Mouse (Mus musculus): ENCODE results near the gene Mapk8ip1.

GRCm38 (mm10) chr2:92431611-92432179 is 30.6 kb upstream of the Mapk8ip1 start:
- no peak for TF ChIP-seq GATA1 (IDR thresholded peaks at IDR 0.05; ENCODE audit: borderline replicate concordance, low read length)
- TF ChIP-seq FLI1 (IDR thresholded peaks at IDR 0.05; ENCODE audit: low read length): no peak
